Mouse (Mus musculus): Measurements from ENCODE around the gene Bhlha15.

Gene Bhlha15

GRCm38 (mm10) chr5:144234714-144235113, 44.6 kb downstream of the Bhlha15 start:
- no peak for DNase-seq

GRCm38 (mm10) chr5:144238969-144239368, 48.9 kb downstream of the Bhlha15 start:
- DNase-seq = no peak

Data from right cerebral cortex, postnatal 14 days (tissue).